Mouse (Mus musculus) midbrain, embryonic 14.5 days (tissue): ENCODE results near the gene Tenm3. TPM values are rescaled to one million over a fixed set of nuclear protein-coding genes. Genes with fewer than 3 reads are reported as not detected.

ENCODE experiments used
- ATAC-seq: fragments of 200-750 bp; cut with Nextera tagmentation; 2 replicates; pipeline ENCODE4 v1.8.0; 2017; ENCODE audit warnings: moderate number of reproducible peaks, moderate library complexity; ENCODE audit not compliant: low FRiP score, low TSS enrichment
- DNase-seq: peaks from one replicate; pipeline ENCODE4 v3.0.0-alpha.2; 2015
- H3K27ac ChIP-seq: fragments of 300-500 bp; sonication (generic); replicated peaks from 2 replicates; pipeline ENCODE4 v1.5.1; 2014; ENCODE audit warnings: mild to moderate bottlenecking, low read depth, low read length, moderate library complexity
- H3K27me3 ChIP-seq: fragments of 300-500 bp; sonication (generic); 2 replicates; pipeline ENCODE4 v1.6.1; 2014; ENCODE audit warnings: low read length, control low read depth, mixed read lengths; ENCODE audit not compliant: control insufficient read depth, insufficient read depth
- H3K36me3 ChIP-seq: fragments of 300-500 bp; sonication (generic); 2 replicates; pipeline ENCODE4 v1.6.1; 2014; ENCODE audit warnings: low read length, control low read depth; ENCODE audit not compliant: control insufficient read depth, insufficient read depth
- H3K4me1 ChIP-seq: fragments of 300-500 bp; sonication (generic); 2 replicates; pipeline ENCODE4 v1.6.1; 2014; ENCODE audit warnings: mild to moderate bottlenecking, antibody characterized with exemption, low read length, control low read depth; ENCODE audit not compliant: control insufficient read depth, insufficient read depth
- H3K4me2 ChIP-seq: fragments of 300-500 bp; sonication (generic); 2 replicates; pipeline ENCODE4 v1.6.1; 2014; ENCODE audit warnings: mild to moderate bottlenecking, low read length, moderate library complexity
- H3K4me3 ChIP-seq: fragments of 300-500 bp; sonication (generic); replicated peaks from 2 replicates; pipeline ENCODE4 v1.5.1; 2014; ENCODE audit warnings: low read depth, low read length
- H3K9ac ChIP-seq: fragments of 300-500 bp; sonication (generic); replicated peaks from 2 replicates; pipeline ENCODE4 v1.6.1; 2014; ENCODE audit warnings: mild to moderate bottlenecking, low read length, moderate library complexity
- H3K9me3 ChIP-seq: fragments of 300-500 bp; sonication (generic); 2 replicates; pipeline ENCODE4 v1.6.1; 2016; ENCODE audit warnings: low read length, control low read depth, mixed read lengths; ENCODE audit not compliant: control insufficient read depth
- WGBS: fragments of 180-500 bp; shearing (Covaris S2); extraction: QIAGEN DNeasy Blood & Tissue Kit; methylation state at CpG from one replicate; pipeline ENCODE4 v1.1.7; 2014; 5-methylcytosine and 5-hydroxymethylcytosine counted together
- polyA plus RNA-seq: library from polyadenylated mRNA; unstranded; fragments of >200 nt; fragmentation: Nextera tagmentation; extraction: Ambion mirVana; gene quantifications from 2 replicates; pipeline ENCODE4 v1.2.1, GENCODE M21; 2014

Tenm3 gene
- polyA plus RNA-seq, 1 experiment from 2014 or later = 61.6 TPM

GRCm38 (mm10) chr8:48341692-48342091 lies 502.1 kb downstream of the Tenm3 start:
- H3K4me1 ChIP-seq = peaks cover 15% of the 10 kb centered on the region
- no peak overlapping the region for H3K9ac ChIP-seq
- WGBS = 7% methylated on average over 4 of the region's 4 CpGs
- no peaks in the 10 kb centered on the region for H3K9me3 ChIP-seq
- ATAC-seq = 0 out of 2 replicates have a peak, but pooled peaks have one; percentile 22
- peak; percentile 32 for DNase-seq
- H3K27me3 ChIP-seq = peaks cover 6% of the 10 kb centered on the region; the same call in 1 of the 2 replicates
- H3K36me3 ChIP-seq = no peaks in the 10 kb centered on the region
- no peak overlapping the region for H3K27ac ChIP-seq
- peak overlapping the region; percentile 36 for H3K4me2 ChIP-seq
- H3K4me3 ChIP-seq = no peak overlapping the region

- peaks cover 8% of the 10 kb centered on the region; the same call in 1 of the 2 replicates for H3K27me3 ChIP-seq
- no peaks in the 10 kb centered on the region for H3K36me3 ChIP-seq
- no peak overlapping the region for H3K4me2 ChIP-seq
- DNase-seq (no peak), ATAC-seq (no peak)
- H3K4me3 ChIP-seq = no peak overlapping the region
- WGBS = 20% methylated on average over 5 of the region's 5 CpGs
- H3K27ac ChIP-seq = no peak overlapping the region
- H3K9me3 ChIP-seq = no peaks in the 10 kb centered on the region
- no peak overlapping the region for H3K9ac ChIP-seq
- peaks cover 15% of the 10 kb centered on the region for H3K4me1 ChIP-seq
These were observed 502.5 kb downstream of the Tenm3 start for GRCm38 (mm10) chr8:48341276-48341675.

DNA sequence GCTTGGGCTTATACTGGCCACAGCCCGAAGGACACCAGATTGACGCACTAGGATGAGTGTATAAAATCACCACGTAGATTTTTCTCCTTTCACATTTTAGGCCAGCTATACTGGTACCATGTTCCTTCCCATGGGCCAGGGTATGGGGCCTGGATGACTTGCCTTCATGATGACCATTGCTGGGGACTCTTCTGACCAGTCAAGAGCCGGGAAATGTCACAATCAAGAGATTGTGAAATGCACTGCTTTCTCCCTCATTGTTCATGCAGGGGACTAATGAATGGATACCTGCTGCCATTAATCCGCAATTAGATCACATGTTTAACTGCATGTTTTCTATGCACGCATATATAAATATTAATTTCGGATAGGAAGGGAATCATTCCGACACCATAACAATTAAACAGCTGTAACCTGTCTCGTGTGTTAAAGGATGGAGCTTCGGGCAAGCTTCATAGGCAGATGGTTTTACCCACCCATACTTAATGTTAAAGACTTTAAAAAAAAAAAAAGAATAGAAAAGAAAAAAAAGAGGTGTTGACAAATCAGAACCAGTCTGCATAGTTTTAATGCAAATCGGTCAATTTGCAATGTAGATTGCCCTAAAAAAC lies 521.0 kb downstream of the Tenm3 start:
- no peaks in the 10 kb centered on the region for H3K27me3 ChIP-seq
- H3K4me2 ChIP-seq = no peak overlapping the region
- peaks cover 8% of the 10 kb centered on the region; the same call in 1 of the 2 replicates for H3K4me1 ChIP-seq
- ATAC-seq (no peak), DNase-seq (no peak)
- no peak overlapping the region for H3K27ac ChIP-seq
- no peak overlapping the region for H3K9ac ChIP-seq
- WGBS = 65% methylated on average over 11 of the region's 11 CpGs
- no peak overlapping the region for H3K4me3 ChIP-seq
- H3K9me3 ChIP-seq = no peaks in the 10 kb centered on the region
- H3K36me3 ChIP-seq = 0 out of 2 replicates have a peak, but pooled peaks cover 2% of the 10 kb centered on the region

DNA sequence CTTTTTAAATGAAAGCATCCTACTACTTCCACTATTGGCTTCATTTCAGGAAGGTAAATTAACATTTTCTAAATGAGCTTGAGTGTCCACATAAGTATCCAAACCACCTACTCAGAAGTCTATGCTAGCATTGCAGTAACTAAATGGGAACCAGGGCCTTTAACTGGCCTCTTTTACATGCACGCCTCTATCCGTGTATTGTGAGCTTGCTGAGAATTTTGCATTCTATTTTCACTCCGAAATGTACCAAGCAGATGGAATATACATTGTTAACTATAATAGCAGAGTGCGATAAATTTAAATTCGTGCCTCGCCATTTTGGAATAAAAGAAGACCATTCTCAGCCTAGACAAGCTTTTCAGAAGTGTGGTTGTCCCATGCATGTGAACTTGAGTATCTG lies 521.5 kb downstream of the Tenm3 start:
- Histone ChIP-seq H3K4me3 (no peak overlapping the region), H3K9me3 (no peaks in the 10 kb centered on the region), H3K27ac (no peak overlapping the region), H3K36me3 (no peaks in the 10 kb centered on the region), H3K4me2 (no peak overlapping the region), H3K4me1 (peaks cover 8% of the 10 kb centered on the region; the same call in 1 of the 2 replicates), H3K27me3 (no peaks in the 10 kb centered on the region), H3K9ac (no peak overlapping the region)
- DNase-seq (no peak), ATAC-seq (no peak)
- 95% methylated on average over 6 of the region's 6 CpGs for WGBS

GRCm38 (mm10) chr8:48319674-48320073 lies 524.1 kb downstream of the Tenm3 start:
- Histone ChIP-seq H3K4me3 (no peak overlapping the region), H3K9me3 (no peaks in the 10 kb centered on the region), H3K9ac (no peak overlapping the region), H3K4me2 (no peak overlapping the region), H3K4me1 (peaks cover 8% of the 10 kb centered on the region; the same call in 1 of the 2 replicates), H3K27me3 (no peaks in the 10 kb centered on the region), H3K36me3 (no peaks in the 10 kb centered on the region), H3K27ac (no peak overlapping the region)
- 94% methylated on average over 3 of the region's 3 CpGs for WGBS
- ATAC-seq (no peak), DNase-seq (no peak)

DNA sequence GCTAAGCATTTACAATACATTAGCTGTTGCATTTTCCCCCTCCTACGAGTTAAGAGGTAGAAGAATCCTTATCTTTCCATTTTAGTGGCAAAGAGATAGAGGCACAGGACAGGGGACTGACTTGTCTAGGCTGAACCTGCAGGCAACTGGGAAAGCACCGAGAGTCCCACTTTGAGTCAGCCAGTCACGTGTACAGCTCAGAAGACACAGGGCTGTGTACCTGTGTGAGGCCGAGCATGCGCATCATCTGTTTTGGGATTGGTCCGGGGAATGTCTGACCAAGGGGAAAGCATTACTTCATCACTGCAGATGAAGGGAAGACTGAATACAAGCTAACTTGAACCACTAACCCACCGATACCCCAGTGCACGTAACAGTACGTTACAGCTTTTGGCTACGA lies 526.3 kb downstream of the Tenm3 start:
- Histone ChIP-seq H3K27me3 (no peaks in the 10 kb centered on the region), H3K4me3 (no peak overlapping the region), H3K4me1 (peaks cover 9% of the 10 kb centered on the region; the same call in 1 of the 2 replicates), H3K9me3 (no peaks in the 10 kb centered on the region), H3K36me3 (no peaks in the 10 kb centered on the region), H3K9ac (no peak overlapping the region), H3K4me2 (no peak overlapping the region), H3K27ac (no peak overlapping the region)
- no peak for DNase-seq
- 95% methylated on average over 10 of the region's 10 CpGs for WGBS
- no peak for ATAC-seq

GRCm38 (mm10) chr8:48315605-48316004 lies 528.1 kb downstream of the Tenm3 start:
- Histone ChIP-seq H3K27me3 (no peaks in the 10 kb centered on the region), H3K9ac (no peak overlapping the region), H3K4me1 (peaks cover 20% of the 10 kb centered on the region), H3K27ac (no peak overlapping the region), H3K4me2 (no peak overlapping the region), H3K4me3 (no peak overlapping the region), H3K9me3 (no peaks in the 10 kb centered on the region), H3K36me3 (no peaks in the 10 kb centered on the region)
- WGBS = 86% methylated on average over 8 of the region's 8 CpGs
- DNase-seq = no peak
- ATAC-seq = no peak

DNA sequence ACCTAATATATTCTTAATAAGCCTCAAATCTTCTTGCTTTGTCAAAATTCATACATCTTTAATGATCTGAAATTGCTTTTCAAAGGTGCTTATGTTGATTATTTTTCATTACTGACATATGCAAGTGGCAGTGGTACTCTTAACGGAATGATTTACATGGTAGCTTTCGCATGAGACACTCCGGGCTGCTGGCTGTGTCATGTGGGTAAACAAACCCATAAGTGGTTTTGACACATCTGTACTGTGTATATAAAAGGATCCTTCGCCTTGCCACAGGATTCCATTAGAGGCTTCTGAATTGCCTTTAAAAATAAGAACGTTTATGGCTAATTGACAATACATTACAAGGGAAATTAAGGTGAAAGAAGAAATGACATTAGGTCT lies 529.8 kb downstream of the Tenm3 start:
- no peak overlapping the region for H3K27ac ChIP-seq
- DNase-seq (peak; percentile 40), ATAC-seq (no peak; the same call in 1 of the 2 replicates)
- H3K9me3 ChIP-seq = no peaks in the 10 kb centered on the region
- no peaks in the 10 kb centered on the region for H3K27me3 ChIP-seq
- H3K4me2 ChIP-seq = no peak overlapping the region
- H3K4me3 ChIP-seq = no peak overlapping the region
- no peak overlapping the region for H3K9ac ChIP-seq
- H3K36me3 ChIP-seq = no peaks in the 10 kb centered on the region
- 48% methylated on average over 5 of the region's 5 CpGs for WGBS
- H3K4me1 ChIP-seq = peaks cover 36% of the 10 kb centered on the region
